21 mouse cellular contexts compared by ENCODE assay signal in genomic region chr3:88285565-88285895, GRCm38 (mm10). TPM values are rescaled to one million over a fixed set of nuclear protein-coding genes. Genes with fewer than 3 reads are reported as not detected.
"Had no signal": no experiment of that assay in that cellular context is flagged by ENCODE, and none has a peak within 500 bp of the region (broad histone marks: within the 10 kb centered on the region; RNA-seq: fewer than 3 reads in every experiment).

No protein-coding gene starts in this region.

RNA-seq across cellular contexts. Expression of gene Gm38392, which starts 1.5 kb away (rescaled TPM):
- total RNA-seq: liver, adult 2 months; megakaryocyte, adult 5-6 weeks; megakaryocyte-erythroid progenitor cell, adult 5-6 weeks; midbrain, postnatal 0 days; monocyte, adult 5-6 weeks had no signal
- polyA plus RNA-seq: liver, adult 2 months; liver, embryonic 13.5 days; liver, embryonic 14.5 days; liver, embryonic 16.5 days; lung, embryonic 14.5 days; macrophage; midbrain, embryonic 10.5 days; midbrain, embryonic 12.5 days; midbrain, embryonic 14.5 days; midbrain, embryonic 15.5 days; neural tube, embryonic 11.5 days had no signal

RNA-seq across cellular contexts. Expression of gene Tsacc, which starts 11.3 kb away (rescaled TPM):
- total RNA-seq: monocyte, adult 5-6 weeks had no signal

RNA-seq across cellular contexts. Expression of gene Rhbg, which starts 31.0 kb away (rescaled TPM):
- total RNA-seq: left cerebral cortex, postnatal 25 days; left cerebral cortex, postnatal 36 days; megakaryocyte progenitor cell, adult 5-6 weeks; megakaryocyte, adult 5-6 weeks; megakaryocyte-erythroid progenitor cell, adult 5-6 weeks; monocyte, adult 5-6 weeks had no signal
- polyA plus RNA-seq: lung, embryonic 14.5 days; macrophage; midbrain, embryonic 10.5 days; midbrain, embryonic 11.5 days; midbrain, embryonic 12.5 days; midbrain, embryonic 13.5 days; myocyte had no signal
